Mouse (Mus musculus): ENCODE measurements at regions not wholly inside any gene's neighbourhood (a gene's known extent, or its start where the extent isn't known, plus 50 kb on each side); places are given as distances from the start of the nearest gene placed in this dataset.

GRCm38 (mm10) chr12:11981743-11982142, 280.2 kb upstream of the Fam49a start:
- no peak for ATAC-seq (ENCODE audit: insufficient number of reproducible peaks, insufficient read depth, low FRiP score, low TSS enrichment, low read depth)
- 85% methylated on average over 1 of the region's 1 CpGs for WGBS

GRCm38 (mm10) chr12:11993513-11993912, 268.4 kb upstream of the Fam49a start:
- H3K36me3 ChIP-seq = no peaks in the 10 kb centered on the region
- H3K4me1 ChIP-seq (replicated peaks) = no peaks in the 10 kb centered on the region
- 82% methylated on average over 1 of the region's 1 CpGs for WGBS
- no peaks in the 10 kb centered on the region for H3K9me3 ChIP-seq
- H3K27ac ChIP-seq = no peak overlapping the region
- no peak overlapping the region for H3K4me3 ChIP-seq (replicated peaks)
- no peak overlapping the region for H3K9ac ChIP-seq (replicated peaks)
- no peaks in the 10 kb centered on the region for H3K27me3 ChIP-seq
- no peak for ATAC-seq (ENCODE audit: insufficient number of reproducible peaks, insufficient read depth, low FRiP score, low TSS enrichment, low read depth)
- no peak overlapping the region for H3K4me2 ChIP-seq

More at GRCm38 (mm10) chr12:11981743-11982142, 280.2 kb upstream of the Fam49a start:
- Histone ChIP-seq H3K27ac (no peak overlapping the region), H3K4me2 (no peak overlapping the region), H3K4me3 (replicated peaks) (no peak overlapping the region), H3K27me3 (no peaks in the 10 kb centered on the region), H3K36me3 (no peaks in the 10 kb centered on the region), H3K4me1 (replicated peaks) (no peaks in the 10 kb centered on the region), H3K9ac (replicated peaks) (no peak overlapping the region), H3K9me3 (no peaks in the 10 kb centered on the region)

- Histone ChIP-seq H3K4me3 (replicated peaks) (no peak overlapping the region), H3K9me3 (no peaks in the 10 kb centered on the region), H3K4me1 (replicated peaks) (0 out of 2 replicates have a peak, but pooled peaks cover 3% of the 10 kb centered on the region), H3K36me3 (no peaks in the 10 kb centered on the region), H3K27ac (no peak overlapping the region), H3K4me2 (no peak overlapping the region), H3K9ac (replicated peaks) (no peak overlapping the region), H3K27me3 (no peaks in the 10 kb centered on the region)
- WGBS = 83% methylated on average over 4 of the region's 4 CpGs
- no peak for ATAC-seq (ENCODE audit: insufficient number of reproducible peaks, insufficient read depth, low FRiP score, low TSS enrichment, low read depth)
These were observed 262.7 kb upstream of the Fam49a start for GRCm38 (mm10) chr12:11999199-11999598.

GRCm38 (mm10) chr12:12002414-12002813, 259.5 kb upstream of the Fam49a start:
- Histone ChIP-seq H3K9me3 (no peaks in the 10 kb centered on the region), H3K27ac (no peak overlapping the region), H3K4me3 (replicated peaks) (no peak overlapping the region), H3K9ac (replicated peaks) (no peak overlapping the region), H3K4me1 (replicated peaks) (0 out of 2 replicates have a peak, but pooled peaks cover 3% of the 10 kb centered on the region), H3K36me3 (no peaks in the 10 kb centered on the region), H3K27me3 (no peaks in the 10 kb centered on the region), H3K4me2 (no peak overlapping the region)
- 29% methylated on average over 3 of the region's 3 CpGs for WGBS
- ATAC-seq (ENCODE audit: insufficient number of reproducible peaks, insufficient read depth, low FRiP score, low TSS enrichment, low read depth) = 0 out of 2 replicates have a peak, but pooled peaks have one; percentile 42

- H3K27me3 ChIP-seq = no peaks in the 10 kb centered on the region
- no peak overlapping the region for H3K4me3 ChIP-seq (replicated peaks)
- no peaks in the 10 kb centered on the region for H3K36me3 ChIP-seq
- H3K9me3 ChIP-seq = no peaks in the 10 kb centered on the region
- no peak overlapping the region for H3K27ac ChIP-seq
- no peak overlapping the region for H3K4me2 ChIP-seq
- no peak overlapping the region for H3K9ac ChIP-seq (replicated peaks)
- no peaks in the 10 kb centered on the region for H3K4me1 ChIP-seq (replicated peaks)
- no peak for ATAC-seq (ENCODE audit: insufficient number of reproducible peaks, insufficient read depth, low FRiP score, low TSS enrichment, low read depth)
These were observed 251.3 kb upstream of the Fam49a start for GRCm38 (mm10) chr12:12010592-12010991.

- Histone ChIP-seq H3K27ac (no peak overlapping the region), H3K4me3 (replicated peaks) (no peak overlapping the region), H3K9ac (replicated peaks) (no peak overlapping the region), H3K4me1 (replicated peaks) (no peaks in the 10 kb centered on the region), H3K36me3 (no peaks in the 10 kb centered on the region), H3K27me3 (no peaks in the 10 kb centered on the region), H3K4me2 (no peak overlapping the region), H3K9me3 (no peaks in the 10 kb centered on the region)
- WGBS = 78% methylated on average over 6 of the region's 6 CpGs
- no peak for ATAC-seq (ENCODE audit: insufficient number of reproducible peaks, insufficient read depth, low FRiP score, low TSS enrichment, low read depth)
These were observed 238.0 kb upstream of the Fam49a start for GRCm38 (mm10) chr12:12023819-12024470.

GRCm38 (mm10) chr12:12030039-12030550, 231.8 kb upstream of the Fam49a start:
- Histone ChIP-seq H3K9ac (replicated peaks) (no peak overlapping the region), H3K27me3 (no peaks in the 10 kb centered on the region), H3K9me3 (no peaks in the 10 kb centered on the region), H3K27ac (no peak overlapping the region), H3K4me1 (replicated peaks) (no peaks in the 10 kb centered on the region), H3K4me2 (no peak overlapping the region), H3K4me3 (replicated peaks) (no peak overlapping the region), H3K36me3 (no peaks in the 10 kb centered on the region)
- ATAC-seq (ENCODE audit: insufficient number of reproducible peaks, insufficient read depth, low FRiP score, low TSS enrichment, low read depth) = no peak
- 79% methylated on average over 2 of the region's 2 CpGs for WGBS

- no peaks in the 10 kb centered on the region for H3K9me3 ChIP-seq
- H3K27ac ChIP-seq = no peak overlapping the region
- H3K4me1 ChIP-seq (replicated peaks) = no peaks in the 10 kb centered on the region
- no peak for ATAC-seq (ENCODE audit: insufficient number of reproducible peaks, insufficient read depth, low FRiP score, low TSS enrichment, low read depth)
- no peak overlapping the region for H3K9ac ChIP-seq (replicated peaks)
- no peak overlapping the region for H3K4me3 ChIP-seq (replicated peaks)
- no peak overlapping the region for H3K4me2 ChIP-seq
- H3K36me3 ChIP-seq = no peaks in the 10 kb centered on the region
- H3K27me3 ChIP-seq = no peaks in the 10 kb centered on the region
These were observed 227.4 kb upstream of the Fam49a start for GRCm38 (mm10) chr12:12034521-12034920.

GRCm38 (mm10) chr12:12039217-12039616, 222.7 kb upstream of the Fam49a start:
- ATAC-seq (ENCODE audit: insufficient number of reproducible peaks, insufficient read depth, low FRiP score, low TSS enrichment, low read depth) = no peak
- no peak overlapping the region for H3K4me3 ChIP-seq (replicated peaks)
- WGBS = 83% methylated on average over 1 of the region's 1 CpGs
- no peak overlapping the region for H3K4me2 ChIP-seq
- no peaks in the 10 kb centered on the region for H3K27me3 ChIP-seq
- no peak overlapping the region for H3K9ac ChIP-seq (replicated peaks)
- no peaks in the 10 kb centered on the region for H3K36me3 ChIP-seq
- no peak overlapping the region for H3K27ac ChIP-seq
- H3K4me1 ChIP-seq (replicated peaks) = no peaks in the 10 kb centered on the region
- H3K9me3 ChIP-seq = no peaks in the 10 kb centered on the region

GRCm38 (mm10) chr12:12062215-12062614, 199.7 kb upstream of the Fam49a start:
- H3K27me3 ChIP-seq = no peaks in the 10 kb centered on the region
- H3K4me3 ChIP-seq (replicated peaks) = no peak overlapping the region
- H3K36me3 ChIP-seq = no peaks in the 10 kb centered on the region
- no peak for ATAC-seq (ENCODE audit: insufficient number of reproducible peaks, insufficient read depth, low FRiP score, low TSS enrichment, low read depth)
- H3K4me2 ChIP-seq = no peak overlapping the region
- no peak overlapping the region for H3K9ac ChIP-seq (replicated peaks)
- no peaks in the 10 kb centered on the region for H3K4me1 ChIP-seq (replicated peaks)
- no peaks in the 10 kb centered on the region for H3K9me3 ChIP-seq
- no peak overlapping the region for H3K27ac ChIP-seq
- 87% methylated on average over 4 of the region's 4 CpGs for WGBS

GRCm38 (mm10) chr12:12063910-12064309, 198.0 kb upstream of the Fam49a start:
- H3K4me3 ChIP-seq (replicated peaks) = no peak overlapping the region
- no peak overlapping the region for H3K27ac ChIP-seq
- H3K9ac ChIP-seq (replicated peaks) = no peak overlapping the region
- H3K9me3 ChIP-seq = no peaks in the 10 kb centered on the region
- no peaks in the 10 kb centered on the region for H3K4me1 ChIP-seq (replicated peaks)
- WGBS = 70% methylated on average over 1 of the region's 1 CpGs
- H3K36me3 ChIP-seq = no peaks in the 10 kb centered on the region
- no peak for ATAC-seq (ENCODE audit: insufficient number of reproducible peaks, insufficient read depth, low FRiP score, low TSS enrichment, low read depth)
- no peaks in the 10 kb centered on the region for H3K27me3 ChIP-seq
- H3K4me2 ChIP-seq = no peak overlapping the region

- H3K9me3 ChIP-seq = no peaks in the 10 kb centered on the region
- WGBS = 91% methylated on average over 4 of the region's 4 CpGs
- no peak for ATAC-seq (ENCODE audit: insufficient number of reproducible peaks, insufficient read depth, low FRiP score, low TSS enrichment, low read depth)
- H3K36me3 ChIP-seq = no peaks in the 10 kb centered on the region
- no peak overlapping the region for H3K9ac ChIP-seq (replicated peaks)
- H3K27me3 ChIP-seq = no peaks in the 10 kb centered on the region
- H3K4me2 ChIP-seq = no peak overlapping the region
- H3K4me1 ChIP-seq (replicated peaks) = no peaks in the 10 kb centered on the region
- H3K27ac ChIP-seq = no peak overlapping the region
- no peak overlapping the region for H3K4me3 ChIP-seq (replicated peaks)
These were observed 197.5 kb upstream of the Fam49a start for GRCm38 (mm10) chr12:12064395-12064794.
